Mouse (Mus musculus) liver, embryonic 18 days (tissue): ENCODE data around the gene Dppa4. TPM values are rescaled to one million over a fixed set of nuclear protein-coding genes. Genes with fewer than 3 reads are reported as not detected.

Experiments used
- polyA plus RNA-seq: library from polyadenylated mRNA; depleted of rRNA; stranded (reverse); fragments of >200 nt; gene quantifications from 2 replicates; pipeline ENCODE4 v1.2.3, GENCODE M21; 2012; rRNA removed

Gene Dppa4
- polyA plus RNA-seq, result not detected in 2 replicates

GRCm38 (mm10) chr16:48283517-48283916 is at the start of gene Dppa4:
TSS of gene Dppa4 (plus strand) at chr16:48283733.

DNA sequence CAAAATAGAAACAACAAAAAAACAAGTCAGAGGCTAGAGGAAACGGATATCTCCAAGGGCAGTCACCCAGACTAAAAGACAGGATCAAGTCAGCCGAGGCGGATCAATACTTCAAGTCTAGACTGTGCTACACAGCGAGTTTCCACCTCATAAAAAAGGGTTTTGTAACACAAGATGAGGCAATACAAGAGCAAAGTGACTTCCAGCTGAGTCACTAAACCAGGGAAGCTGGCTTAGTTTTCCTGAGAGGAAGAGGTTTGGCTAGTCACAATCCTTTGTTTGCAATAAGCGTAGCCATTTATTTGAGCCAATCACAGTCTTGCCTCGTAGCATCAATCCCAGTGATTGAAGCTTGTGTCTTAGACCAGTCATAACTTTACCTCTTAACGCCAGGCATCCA is 20.0 kb downstream of the Dppa4 start, which contains the start of gene Dppa2:
Gene Dppa2, plus strand, starts transcription at position 400 of the 400 bp plus-strand sequence.

Other genes with a start within 250 kb of the Dppa4 start
- not detected in 2 replicates for gene Dppa2, start 20.2 kb downstream of the Dppa4 start, polyA plus RNA-seq
- 0.05 TPM in 1 of 2 replicates, not detected in the other for gene Gm5485, start 128.7 kb downstream of the Dppa4 start, polyA plus RNA-seq
- 0.02 TPM in 1 of 2 replicates, not detected in the other for gene Morc1, start 147.5 kb downstream of the Dppa4 start, polyA plus RNA-seq